Mouse (Mus musculus): ENCODE measurements around the gene Tldc2. TPM values are rescaled to one million over a fixed set of nuclear protein-coding genes. Genes with fewer than 3 reads are reported as not detected.
A peak's percentile ranks its signal among the peaks of the same experiment; 100 is the strongest.

Tldc2 gene
- polyA plus RNA-seq, 1 experiment from 2014 or later: not detected

- Histone ChIP-seq H3K4me2 (ENCODE audit: low read depth, low read length) (peak within 1 kb of the TSS; percentile 80), H3K9me3 (ENCODE audit: control insufficient read depth, low read length) (no peaks in the 10 kb centered on the region), H3K4me1 (ENCODE audit: control insufficient read depth, insufficient read depth, low read length) (peaks cover 32% of the 10 kb centered on the region), H3K9ac (ENCODE audit: low read depth, low read length) (peak within 1 kb of the TSS; percentile 87), H3K36me3 (ENCODE audit: control insufficient read depth, insufficient read depth, low read length) (no peaks in the 10 kb centered on the region), H3K27me3 (replicated peaks; ENCODE audit: control insufficient read depth, insufficient read depth, low read length) (no peaks in the 10 kb centered on the region), H3K27ac (ENCODE audit: low read length) (peak within 1 kb of the TSS; percentile 92), H3K4me3 (ENCODE audit: low read length) (peak within 1 kb of the TSS; percentile 77)
- WGBS: under 1% methylated on average over 123 of the region's 136 CpGs
- ATAC-seq: peak; percentile 87
Measured at GRCm38 (mm10) chr2:157078793-157079700, 7.8 kb upstream of the Tldc2 start, which contains the start of gene Soga1. Gene Soga1 (minus strand): TSS chr2:157079254.

GRCm38 (mm10) chr2:157079701-157080180 is 7.1 kb upstream of the Tldc2 start:
- Histone ChIP-seq H3K36me3 (ENCODE audit: control insufficient read depth, insufficient read depth, low read length) (no peaks in the 10 kb centered on the region), H3K9ac (ENCODE audit: low read depth, low read length) (peak overlapping the region; percentile 87), H3K4me1 (ENCODE audit: control insufficient read depth, insufficient read depth, low read length) (peaks cover 26% of the 10 kb centered on the region), H3K4me2 (ENCODE audit: low read depth, low read length) (peak overlapping the region; percentile 80), H3K4me3 (ENCODE audit: low read length) (peak overlapping the region; percentile 77), H3K27me3 (replicated peaks; ENCODE audit: control insufficient read depth, insufficient read depth, low read length) (no peaks in the 10 kb centered on the region), H3K27ac (ENCODE audit: low read length) (peak overlapping the region; percentile 92), H3K9me3 (ENCODE audit: control insufficient read depth, low read length) (no peaks in the 10 kb centered on the region)
- no peak for ATAC-seq
- 14% methylated on average over 16 of the region's 16 CpGs for WGBS

- Histone ChIP-seq H3K27me3 (replicated peaks; ENCODE audit: control insufficient read depth, insufficient read depth, low read length) (no peaks in the 10 kb centered on the region), H3K4me3 (ENCODE audit: low read length) (no peak overlapping the region), H3K9me3 (ENCODE audit: control insufficient read depth, low read length) (no peaks in the 10 kb centered on the region), H3K4me1 (ENCODE audit: control insufficient read depth, insufficient read depth, low read length) (peaks cover 15% of the 10 kb centered on the region), H3K9ac (ENCODE audit: low read depth, low read length) (no peak overlapping the region), H3K27ac (ENCODE audit: low read length) (no peak overlapping the region), H3K4me2 (ENCODE audit: low read depth, low read length) (no peak overlapping the region), H3K36me3 (ENCODE audit: control insufficient read depth, insufficient read depth, low read length) (no peaks in the 10 kb centered on the region)
- WGBS: 91% methylated on average over 8 of the region's 8 CpGs
- ATAC-seq: no peak
Measured at GRCm38 (mm10) chr2:157081331-157081730, 5.5 kb upstream of the Tldc2 start.

GRCm38 (mm10) chr2:157081960-157082359 is 4.9 kb upstream of the Tldc2 start:
- Histone ChIP-seq H3K27me3 (replicated peaks; ENCODE audit: control insufficient read depth, insufficient read depth, low read length) (no peaks in the 10 kb centered on the region), H3K4me3 (ENCODE audit: low read length) (no peak overlapping the region), H3K4me1 (ENCODE audit: control insufficient read depth, insufficient read depth, low read length) (peaks cover 15% of the 10 kb centered on the region; the same call in 1 of the 2 replicates), H3K4me2 (ENCODE audit: low read depth, low read length) (no peak overlapping the region), H3K27ac (ENCODE audit: low read length) (no peak overlapping the region), H3K9ac (ENCODE audit: low read depth, low read length) (no peak overlapping the region), H3K9me3 (ENCODE audit: control insufficient read depth, low read length) (no peaks in the 10 kb centered on the region), H3K36me3 (ENCODE audit: control insufficient read depth, insufficient read depth, low read length) (no peaks in the 10 kb centered on the region)
- no peak for ATAC-seq
- WGBS: 43% methylated on average over 7 of the region's 7 CpGs

- 83% methylated on average over 7 of the region's 7 CpGs for WGBS
- H3K4me2 ChIP-seq (ENCODE audit: low read depth, low read length): no peak overlapping the region
- no peak overlapping the region for H3K9ac ChIP-seq (ENCODE audit: low read depth, low read length)
- no peak for ATAC-seq
- H3K27me3 ChIP-seq (replicated peaks; ENCODE audit: control insufficient read depth, insufficient read depth, low read length): no peaks in the 10 kb centered on the region
- H3K4me1 ChIP-seq (ENCODE audit: control insufficient read depth, insufficient read depth, low read length): peaks cover 11% of the 10 kb centered on the region; the same call in 1 of the 2 replicates
- H3K27ac ChIP-seq (ENCODE audit: low read length): no peak overlapping the region
- H3K9me3 ChIP-seq (ENCODE audit: control insufficient read depth, low read length): no peaks in the 10 kb centered on the region
- H3K36me3 ChIP-seq (ENCODE audit: control insufficient read depth, insufficient read depth, low read length): no peaks in the 10 kb centered on the region
- H3K4me3 ChIP-seq (ENCODE audit: low read length): no peak overlapping the region
Measured at GRCm38 (mm10) chr2:157084831-157085585, 1.8 kb upstream of the Tldc2 start.

- no peak for ATAC-seq
- no peak overlapping the region for H3K27ac ChIP-seq (ENCODE audit: low read length)
- H3K27me3 ChIP-seq (replicated peaks; ENCODE audit: control insufficient read depth, insufficient read depth, low read length): no peaks in the 10 kb centered on the region
Measured at GRCm38 (mm10) chr2:157087536-157088317, 872 bp downstream of the Tldc2 start.

GRCm38 (mm10) chr2:157092024-157092423 is 5.2 kb downstream of the Tldc2 start:
- Histone ChIP-seq H3K27me3 (replicated peaks; ENCODE audit: control insufficient read depth, insufficient read depth, low read length) (no peaks in the 10 kb centered on the region), H3K9ac (ENCODE audit: low read depth, low read length) (no peak overlapping the region; the same call in 1 of the 2 replicates), H3K4me1 (ENCODE audit: control insufficient read depth, insufficient read depth, low read length) (peaks cover 3% of the 10 kb centered on the region; the same call in 1 of the 2 replicates), H3K9me3 (ENCODE audit: control insufficient read depth, low read length) (no peaks in the 10 kb centered on the region), H3K4me2 (ENCODE audit: low read depth, low read length) (no peak overlapping the region), H3K36me3 (ENCODE audit: control insufficient read depth, insufficient read depth, low read length) (no peaks in the 10 kb centered on the region), H3K4me3 (ENCODE audit: low read length) (no peak overlapping the region), H3K27ac (ENCODE audit: low read length) (no peak overlapping the region)
- no peak for ATAC-seq
- WGBS: 34% methylated on average over 8 of the region's 8 CpGs

More at GRCm38 (mm10) chr2:157087536-157088317, 872 bp downstream of the Tldc2 start:
- H3K4me2 ChIP-seq (ENCODE audit: low read depth, low read length): no peak overlapping the region
- no peak overlapping the region for H3K4me3 ChIP-seq (ENCODE audit: low read length)
- no peak overlapping the region for H3K9ac ChIP-seq (ENCODE audit: low read depth, low read length)
- no peaks in the 10 kb centered on the region for H3K36me3 ChIP-seq (ENCODE audit: control insufficient read depth, insufficient read depth, low read length)
- H3K4me1 ChIP-seq (ENCODE audit: control insufficient read depth, insufficient read depth, low read length): peaks cover 8% of the 10 kb centered on the region; the same call in 1 of the 2 replicates
- H3K9me3 ChIP-seq (ENCODE audit: control insufficient read depth, low read length): no peaks in the 10 kb centered on the region
- 81% methylated on average over 14 of the region's 14 CpGs for WGBS

GRCm38 (mm10) chr2:157095005-157095755 is 8.3 kb downstream of the Tldc2 start:
- ATAC-seq: peak; percentile 75

More at GRCm38 (mm10) chr2:157095005-157095755, 8.3 kb downstream of the Tldc2 start:
- Histone ChIP-seq H3K9ac (ENCODE audit: low read depth, low read length) (no peak overlapping the region), H3K36me3 (ENCODE audit: control insufficient read depth, insufficient read depth, low read length) (no peaks in the 10 kb centered on the region), H3K9me3 (ENCODE audit: control insufficient read depth, low read length) (no peaks in the 10 kb centered on the region), H3K4me2 (ENCODE audit: low read depth, low read length) (no peak overlapping the region), H3K27ac (ENCODE audit: low read length) (no peak overlapping the region), H3K4me3 (ENCODE audit: low read length) (no peak overlapping the region), H3K27me3 (replicated peaks; ENCODE audit: control insufficient read depth, insufficient read depth, low read length) (no peaks in the 10 kb centered on the region), H3K4me1 (ENCODE audit: control insufficient read depth, insufficient read depth, low read length) (0 out of 2 replicates have a peak, but pooled peaks cover 3% of the 10 kb centered on the region)
- WGBS: 64% methylated on average over 9 of the region's 9 CpGs
